Mouse (Mus musculus) bone marrow macrophage, adult 2 months (primary cell): ENCODE data around the gene Fanci.

Experiments used
- CTCF ChIP-seq: IDR thresholded peaks from 2 replicates; pipeline ENCODE4 v1.5.1; 2012; ENCODE audit warnings: low read depth, mild to moderate bottlenecking, low read length, moderate library complexity
- POLR2A ChIP-seq: IDR thresholded peaks from 2 replicates; pipeline ENCODE4 v1.6.1; 2012; ENCODE audit warnings: mild to moderate bottlenecking, low read depth, low read length, borderline replicate concordance

DNA sequence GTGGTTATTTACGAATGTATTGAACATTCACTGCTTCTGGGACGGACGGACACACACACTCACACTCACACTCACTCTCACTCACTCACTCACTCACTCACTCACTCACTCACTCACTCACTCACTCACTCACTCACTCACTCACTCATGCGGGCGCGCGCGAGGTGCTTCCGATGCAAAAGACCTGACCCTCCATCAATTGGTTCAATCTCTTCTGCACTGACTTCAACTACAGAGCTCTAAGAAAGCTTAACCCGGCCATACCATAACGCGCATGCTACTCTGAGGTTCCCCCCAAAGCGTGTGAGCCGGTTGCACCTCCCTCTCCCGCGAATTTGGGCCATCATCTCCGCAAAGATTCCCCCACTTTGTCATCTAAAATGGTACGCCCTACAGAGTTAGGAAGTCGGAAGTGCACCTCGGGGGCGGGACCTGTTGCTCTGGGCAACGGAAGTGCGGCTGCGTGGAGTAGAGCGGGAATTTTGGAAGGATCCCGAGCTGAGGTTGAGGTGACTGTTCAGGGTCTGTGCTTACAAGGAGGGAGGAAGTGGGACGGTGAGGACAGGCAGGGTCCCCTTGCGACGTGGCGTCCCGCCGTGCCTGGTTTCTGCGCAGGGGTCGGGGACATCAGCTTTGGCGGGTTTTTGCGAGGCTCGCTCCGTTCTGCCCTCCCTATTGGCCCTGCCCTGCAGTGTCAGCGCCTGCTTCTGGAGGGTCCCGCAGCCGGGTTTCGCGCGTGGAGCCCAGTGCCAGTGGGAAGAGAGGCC is at the start of gene Fanci:
- TF ChIP-seq CTCF (no peak), POLR2A (no peak)
